Mouse (Mus musculus): ENCODE measurements around the gene Arhgap40. TPM values are rescaled to one million over a fixed set of nuclear protein-coding genes. Genes with fewer than 3 reads are reported as not detected.

Gene Arhgap40
- polyA plus RNA-seq, 1 experiment: not detected

DNA sequence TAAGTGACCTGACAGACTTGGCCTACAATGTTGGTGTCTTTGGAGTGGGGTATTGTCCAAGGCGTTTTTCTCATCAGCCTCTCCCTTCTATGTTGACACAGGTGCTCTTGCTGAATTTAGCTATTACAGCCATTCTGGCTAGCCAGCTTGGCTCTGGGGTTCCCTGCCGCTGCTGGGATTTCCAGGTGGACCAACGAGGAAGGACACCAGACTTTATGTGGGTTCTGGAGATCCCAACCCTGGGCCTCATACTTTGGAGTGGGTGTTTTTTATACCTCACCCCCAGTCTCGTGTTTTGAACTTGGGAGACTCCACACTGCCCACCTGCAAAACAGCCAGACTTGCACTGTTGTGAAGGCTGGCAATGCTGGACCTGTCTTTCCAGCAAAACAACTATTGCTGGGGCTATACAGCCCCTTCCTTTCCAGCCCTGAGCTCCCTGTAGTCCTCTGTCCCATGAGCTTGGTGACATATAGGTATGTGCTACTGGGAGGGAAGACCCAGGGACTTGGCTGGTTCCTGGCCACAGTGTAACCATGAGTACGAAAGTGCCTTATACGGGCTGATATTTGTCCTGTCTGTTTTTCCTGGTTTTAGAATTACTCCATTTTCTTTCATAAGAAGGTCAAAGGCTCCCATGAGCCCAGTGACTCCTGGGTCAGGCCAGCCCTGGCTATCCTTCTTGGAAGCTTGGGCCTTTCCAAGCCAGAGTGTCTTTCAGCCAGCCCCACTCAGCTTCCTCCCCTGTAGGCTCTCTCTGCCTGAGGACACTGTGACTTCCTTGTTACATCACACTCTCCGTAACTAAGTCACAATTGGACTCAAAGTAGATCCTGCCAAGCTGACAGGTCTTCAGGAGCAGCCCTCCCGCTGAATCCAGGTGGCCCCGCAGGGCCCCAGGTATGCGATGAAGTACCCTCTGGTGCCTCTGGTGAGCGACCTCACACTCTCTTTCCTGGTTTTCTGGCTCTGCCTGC, 10.5 kb upstream of the Arhgap40 start, which contains the start of gene Adig:
Gene Adig, plus strand, starts transcription at position 777 of the 977 bp plus-strand sequence.
- Histone ChIP-seq H3K79me2 (ENCODE audit: control insufficient read depth, insufficient read depth) (no peaks in the 10 kb centered on the region), H3K36me3 (ENCODE audit: control insufficient read depth, insufficient read depth) (peaks cover 7% of the 10 kb centered on the region), H3ac (ENCODE audit: control insufficient read depth, insufficient read length) (no peak within 1 kb of the TSS), H3K4me2 (ENCODE audit: low read depth) (no peak within 1 kb of the TSS), H3K27me3 (ENCODE audit: control insufficient read depth, insufficient read depth, insufficient read length) (no peaks in the 10 kb centered on the region), H3K4me3 (no peak within 1 kb of the TSS)
- TF ChIP-seq TCF3 (IDR thresholded peaks at IDR 0.05; ENCODE audit: insufficient read length, low read depth) (no peak), USF1 (IDR thresholded peaks at IDR 0.05; ENCODE audit: low read depth) (no peak), POLR2AphosphoS2 (IDR thresholded peaks at IDR 0.05; ENCODE audit: insufficient read length, low read depth) (no peak), E2F4 (IDR thresholded peaks at IDR 0.05; ENCODE audit: insufficient read depth) (no peak), POLR2A (IDR thresholded peaks at IDR 0.05; ENCODE audit: insufficient read length, low read depth) (no peak), MAX (IDR thresholded peaks at IDR 0.05; ENCODE audit: low read depth) (no peak), TCF12 (IDR thresholded peaks at IDR 0.05; ENCODE audit: insufficient read depth, poor library complexity, severe bottlenecking) (no peak)

DNA sequence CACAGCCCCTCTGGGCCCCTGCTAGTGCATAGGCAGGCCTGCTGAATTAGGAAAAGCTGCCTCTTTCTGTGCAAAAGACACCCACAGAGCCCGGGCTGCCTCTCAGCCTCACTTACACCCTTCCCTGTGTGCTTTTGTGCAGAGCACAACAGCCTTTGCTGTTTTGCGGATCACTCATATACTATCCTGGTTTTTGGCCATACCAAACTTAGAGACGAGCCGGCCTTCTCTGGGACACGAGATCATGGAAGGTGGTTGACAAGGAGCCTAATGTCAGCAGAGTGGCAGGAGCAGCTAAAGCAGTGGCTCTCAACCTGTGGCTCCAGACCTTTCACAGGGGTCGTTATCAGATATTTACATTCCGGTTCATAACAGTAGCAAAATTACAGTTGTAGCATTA, 9.4 kb upstream of the Arhgap40 start:
- Histone ChIP-seq H3ac (ENCODE audit: control insufficient read depth, insufficient read length) (no peak overlapping the region), H3K36me3 (ENCODE audit: control insufficient read depth, insufficient read depth) (peaks cover 3% of the 10 kb centered on the region), H3K4me3 (no peak overlapping the region)

DNA sequence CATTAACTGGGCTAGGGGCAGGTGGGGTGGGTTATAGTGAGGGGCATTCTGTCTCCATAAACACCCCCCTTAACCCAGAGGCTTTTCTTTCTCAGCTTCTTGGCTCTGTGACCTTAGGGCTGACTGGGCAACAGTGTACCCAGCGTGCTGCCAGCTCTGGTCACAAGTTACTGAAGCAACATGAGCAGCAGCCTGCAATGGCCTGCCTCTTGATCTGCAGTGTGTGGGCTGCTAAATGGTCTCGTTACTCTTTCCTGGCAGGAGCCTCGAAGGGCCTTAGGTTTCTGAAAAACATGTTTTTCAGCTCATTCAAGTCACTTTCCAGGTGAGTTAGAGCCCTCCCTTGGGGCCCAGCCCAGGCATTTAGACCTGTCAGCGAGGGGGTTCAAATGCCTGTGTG, 8.9 kb upstream of the Arhgap40 start:
- Histone ChIP-seq H3K36me3 (ENCODE audit: control insufficient read depth, insufficient read depth) (peaks cover 3% of the 10 kb centered on the region), H3K4me3 (no peak overlapping the region), H3K27me3 (ENCODE audit: control insufficient read depth, insufficient read depth, insufficient read length) (no peaks in the 10 kb centered on the region), H3ac (ENCODE audit: control insufficient read depth, insufficient read length) (no peak overlapping the region), H3K4me2 (ENCODE audit: low read depth) (no peak overlapping the region), H3K79me2 (ENCODE audit: control insufficient read depth, insufficient read depth) (no peaks in the 10 kb centered on the region)
- TF ChIP-seq SRF (IDR thresholded peaks at IDR 0.05; ENCODE audit: control insufficient read depth, insufficient read length, low read depth): no peak
- no peak for TF ChIP-seq MYOD1 (IDR thresholded peaks at IDR 0.05; ENCODE audit: control insufficient read depth in 1 of 3, insufficient read length in 2 of 3, low read depth in 2 of 3)
- no peak for TF ChIP-seq TCF12 (IDR thresholded peaks at IDR 0.05; ENCODE audit: insufficient read depth, poor library complexity, severe bottlenecking)
- TF ChIP-seq USF1 (IDR thresholded peaks at IDR 0.05; ENCODE audit: low read depth): no peak
- TF ChIP-seq POLR2A (IDR thresholded peaks at IDR 0.05; ENCODE audit: insufficient read length, low read depth): no peak
- no peak for TF ChIP-seq REST (IDR thresholded peaks at IDR 0.05; ENCODE audit: insufficient read depth, insufficient read length)
- no peak for TF ChIP-seq E2F4 (IDR thresholded peaks at IDR 0.05; ENCODE audit: insufficient read depth)
- TF ChIP-seq TCF3 (IDR thresholded peaks at IDR 0.05; ENCODE audit: insufficient read length, low read depth): no peak
- no peak for TF ChIP-seq CEBPB (IDR thresholded peaks at IDR 0.05; ENCODE audit: insufficient read depth, poor library complexity, severe bottlenecking)
- no peak for TF ChIP-seq MAX (IDR thresholded peaks at IDR 0.05; ENCODE audit: low read depth)
- no peak for TF ChIP-seq POLR2AphosphoS2 (IDR thresholded peaks at IDR 0.05; ENCODE audit: insufficient read length, low read depth)
- TF ChIP-seq MYOG (IDR thresholded peaks at IDR 0.05; ENCODE audit: control insufficient read depth in 1 of 3, insufficient read depth in 1 of 3, insufficient read length in 2 of 3, low read depth in 2 of 3): no peak

More for the DNA sequence above, 9.4 kb upstream of the Arhgap40 start:
- no peak overlapping the region for H3K4me2 ChIP-seq (ENCODE audit: low read depth)
- no peaks in the 10 kb centered on the region for H3K79me2 ChIP-seq (ENCODE audit: control insufficient read depth, insufficient read depth)
- TF ChIP-seq MAX (IDR thresholded peaks at IDR 0.05; ENCODE audit: low read depth) (no peak), MYOD1 (IDR thresholded peaks at IDR 0.05; ENCODE audit: control insufficient read depth in 1 of 3, insufficient read length in 2 of 3, low read depth in 2 of 3) (no peak), TCF3 (IDR thresholded peaks at IDR 0.05; ENCODE audit: insufficient read length, low read depth) (no peak), SRF (IDR thresholded peaks at IDR 0.05; ENCODE audit: control insufficient read depth, insufficient read length, low read depth) (no peak), MYOG (IDR thresholded peaks at IDR 0.05; ENCODE audit: control insufficient read depth in 1 of 3, insufficient read depth in 1 of 3, insufficient read length in 2 of 3, low read depth in 2 of 3) (no peak), POLR2AphosphoS2 (IDR thresholded peaks at IDR 0.05; ENCODE audit: insufficient read length, low read depth) (no peak)
- no peaks in the 10 kb centered on the region for H3K27me3 ChIP-seq (ENCODE audit: control insufficient read depth, insufficient read depth, insufficient read length)

GRCm38 (mm10) chr2:158506475-158506874, 6.1 kb upstream of the Arhgap40 start:
- H3K36me3 ChIP-seq (ENCODE audit: control insufficient read depth, insufficient read depth): no peaks in the 10 kb centered on the region
- H3K79me2 ChIP-seq (ENCODE audit: control insufficient read depth, insufficient read depth): no peaks in the 10 kb centered on the region
- TF ChIP-seq MYOG (IDR thresholded peaks at IDR 0.05; ENCODE audit: control insufficient read depth in 1 of 3, insufficient read depth in 1 of 3, insufficient read length in 2 of 3, low read depth in 2 of 3): no peak
- no peaks in the 10 kb centered on the region for H3K27me3 ChIP-seq (ENCODE audit: control insufficient read depth, insufficient read depth, insufficient read length)
- H3K4me2 ChIP-seq (ENCODE audit: low read depth): no peak overlapping the region
- H3K4me3 ChIP-seq: no peak overlapping the region
- H3ac ChIP-seq (ENCODE audit: control insufficient read depth, insufficient read length): no peak overlapping the region

DNA sequence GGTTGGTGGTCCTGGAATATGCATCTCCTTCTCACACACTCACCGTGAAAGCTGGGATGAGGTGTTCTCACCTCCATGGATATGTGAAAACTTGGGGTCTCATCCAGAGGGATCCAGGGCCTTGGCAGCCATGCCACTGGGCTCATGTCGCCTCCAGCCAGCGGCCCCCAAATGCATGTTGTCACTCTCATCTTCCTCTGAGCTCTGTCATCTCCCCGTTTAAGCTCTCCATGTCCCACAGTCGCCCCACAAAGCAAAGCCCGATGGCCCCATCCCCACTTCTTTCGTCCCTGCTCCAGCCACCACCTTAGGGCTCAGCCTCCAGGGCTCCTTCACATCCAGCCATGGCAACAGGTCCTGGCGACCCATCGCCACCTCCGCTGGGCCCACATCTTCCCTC, 5.5 kb upstream of the Arhgap40 start:
- Histone ChIP-seq H3K27me3 (ENCODE audit: control insufficient read depth, insufficient read depth, insufficient read length) (no peaks in the 10 kb centered on the region), H3K79me2 (ENCODE audit: control insufficient read depth, insufficient read depth) (no peaks in the 10 kb centered on the region), H3K36me3 (ENCODE audit: control insufficient read depth, insufficient read depth) (no peaks in the 10 kb centered on the region), H3K4me2 (ENCODE audit: low read depth) (no peak overlapping the region), H3K4me3 (no peak overlapping the region), H3ac (ENCODE audit: control insufficient read depth, insufficient read length) (no peak overlapping the region)
- TF ChIP-seq MAX (IDR thresholded peaks at IDR 0.05; ENCODE audit: low read depth): no peak
- no peak for TF ChIP-seq MYOG (IDR thresholded peaks at IDR 0.05; ENCODE audit: control insufficient read depth in 1 of 3, insufficient read depth in 1 of 3, insufficient read length in 2 of 3, low read depth in 2 of 3)
- no peak for TF ChIP-seq CEBPB (IDR thresholded peaks at IDR 0.05; ENCODE audit: insufficient read depth, poor library complexity, severe bottlenecking)
- TF ChIP-seq REST (IDR thresholded peaks at IDR 0.05; ENCODE audit: insufficient read depth, insufficient read length): no peak
- no peak for TF ChIP-seq POLR2AphosphoS2 (IDR thresholded peaks at IDR 0.05; ENCODE audit: insufficient read length, low read depth)
- TF ChIP-seq SRF (IDR thresholded peaks at IDR 0.05; ENCODE audit: control insufficient read depth, insufficient read length, low read depth): no peak
- TF ChIP-seq POLR2A (IDR thresholded peaks at IDR 0.05; ENCODE audit: insufficient read length, low read depth): no peak
- TF ChIP-seq E2F4 (IDR thresholded peaks at IDR 0.05; ENCODE audit: insufficient read depth): no peak
- no peak for TF ChIP-seq USF1 (IDR thresholded peaks at IDR 0.05; ENCODE audit: low read depth)
- no peak for TF ChIP-seq MYOD1 (IDR thresholded peaks at IDR 0.05; ENCODE audit: control insufficient read depth in 1 of 3, insufficient read length in 2 of 3, low read depth in 2 of 3)
- TF ChIP-seq TCF12 (IDR thresholded peaks at IDR 0.05; ENCODE audit: insufficient read depth, poor library complexity, severe bottlenecking): no peak

All from myocyte (in vitro differentiated cells).